Mouse (Mus musculus) colon, adult 2 months (tissue): Measurements from ENCODE around the gene Bzw1. TPM values are rescaled to one million over a fixed set of nuclear protein-coding genes. Genes with fewer than 3 reads are reported as not detected.

Experiments
- polyA plus RNA-seq: library from polyadenylated mRNA; depleted of rRNA; stranded (reverse); fragments of >200 nt; gene quantifications from 2 replicates; pipeline ENCODE4 v1.2.3, GENCODE M21; 2012; rRNA removed

Gene Bzw1
- polyA plus RNA-seq: 14.2 and 18.8 TPM in 2 replicates

GRCm38 (mm10) chr1:58392652-58393283 lies at the start of gene Bzw1:
Bzw1 (plus strand) TSS chr1:58392898.

GRCm38 (mm10) chr1:58423371-58424248 lies 30.9 kb downstream of the Bzw1 start, which contains the start of gene Clk1:
Clk1 (minus strand) TSS chr1:58424066.

GRCm38 (mm10) chr1:58445143-58445722 lies 52.5 kb downstream of the Bzw1 start, which contains the start of the genes Nif3l1 and Ppil3:
Nif3l1 (plus strand) TSS chr1:58445151.
Ppil3 (minus strand) TSS chr1:58445486.

Other genes with a start within 250 kb of the Bzw1 start
- gene Aox4, start 182.5 kb upstream of the Bzw1 start, polyA plus RNA-seq: not detected in 2 replicates
- gene Aox2, start 114.6 kb upstream of the Bzw1 start, polyA plus RNA-seq: 0.03 TPM in 1 of 2 replicates, not detected in the other
- 20.4 and 24.4 TPM in 2 replicates for gene Clk1, start 31.2 kb downstream of the Bzw1 start, polyA plus RNA-seq
- gene Nif3l1, start 52.3 kb downstream of the Bzw1 start, polyA plus RNA-seq: 11.3 and 14.0 TPM in 2 replicates
- gene Ppil3, start 52.6 kb downstream of the Bzw1 start, polyA plus RNA-seq: 6.5 and 9.0 TPM in 2 replicates
- gene Orc2, start 112.2 kb downstream of the Bzw1 start, polyA plus RNA-seq: 9.3 and 9.4 TPM in 2 replicates
- 0.49 and 0.59 TPM in 2 replicates for gene Fam126b, start 193.4 kb downstream of the Bzw1 start, polyA plus RNA-seq
- gene Ndufb3, start 193.5 kb downstream of the Bzw1 start, polyA plus RNA-seq: 22.3 and 23.0 TPM in 2 replicates